ENCODE assay signal across 13 mouse cellular contexts in genomic region chr16:11776528-11776927, GRCm38 (mm10).
"Had no signal": no experiment of that assay in that cellular context is flagged by ENCODE, and none has a peak within 500 bp of the region (broad histone marks: within the 10 kb centered on the region; RNA-seq: fewer than 3 reads in every experiment).

No protein-coding gene starts in this region.

- H3K4me2 ChIP-seq: limb, embryonic 13.5 days; neural tube, embryonic 15.5 days had no signal

- H3K9ac ChIP-seq: limb, embryonic 13.5 days; liver, embryonic 14.5 days; neural tube, embryonic 15.5 days had no signal

- H3K9me3 ChIP-seq: limb, embryonic 13.5 days; midbrain, embryonic 10.5 days; neural tube, embryonic 15.5 days had no signal

- H3K4me1 ChIP-seq: midbrain, embryonic 10.5 days; neural tube, embryonic 15.5 days had no signal

- H3K27me3 ChIP-seq: limb, embryonic 13.5 days; neural tube, embryonic 15.5 days had no signal

- H3K27ac ChIP-seq: limb, embryonic 13.5 days; liver, embryonic 14.5 days; midbrain, embryonic 10.5 days; neural tube, embryonic 15.5 days had no signal

- DNase-seq: kidney, postnatal 36 days; left cerebral cortex, postnatal 4 days; lung, adult 18-20 months; midbrain, embryonic 14.5 days; right cerebral cortex, adult 18-20 months; right cerebral cortex, postnatal 25 days; thymus, adult 18-20 months; thymus, postnatal 14 days had no signal

- H3K4me3 ChIP-seq: limb, embryonic 13.5 days; midbrain, embryonic 10.5 days; myocyte; neural tube, embryonic 15.5 days had no signal

- H3K36me3 ChIP-seq: limb, embryonic 13.5 days; midbrain, embryonic 10.5 days; neural tube, embryonic 15.5 days had no signal
